Mouse (Mus musculus): ENCODE results near the gene Mettl7a3.
"Not testable (repeated sequence)": the region's sequence is repeated elsewhere in the genome, so short reads cannot be mapped to it uniquely, and the experiment has no call there.

GRCm38 (mm10) chr15:100353399-100353798 is 18.7 kb downstream of the Mettl7a3 start:
- TF ChIP-seq CTCF (IDR thresholded peaks at IDR 0.05; ENCODE audit: control insufficient read depth, insufficient read depth, low read length); POLR2A (IDR thresholded peaks at IDR 0.05; ENCODE audit: borderline replicate concordance, control insufficient read depth, low read depth, low read length): not testable (repeated sequence)
